Mouse (Mus musculus) limb, embryonic 13.5 days (tissue): Measurements from ENCODE around the gene Rcc1l. TPM values are rescaled to one million over a fixed set of nuclear protein-coding genes. Genes with fewer than 3 reads are reported as not detected.

Source experiments
- ATAC-seq: fragments of 200-750 bp; cut with Nextera tagmentation; 2 replicates; pipeline ENCODE4 v1.8.0; 2017; ENCODE audit warnings: low read depth, moderate number of reproducible peaks, moderate TSS enrichment; ENCODE audit not compliant: low FRiP score
- H3K27ac ChIP-seq: fragments of 300-500 bp; sonication (generic); 2 replicates; pipeline ENCODE4 v1.5.1; 2015; ENCODE audit warnings: inconsistent platforms, mild to moderate bottlenecking, moderate library complexity
- H3K27me3 ChIP-seq: fragments of 300-500 bp; sonication (generic); 2 replicates; pipeline ENCODE4 v1.6.1; 2015; ENCODE audit warnings: mild to moderate bottlenecking, inconsistent platforms
- H3K36me3 ChIP-seq: fragments of 300-500 bp; sonication (generic); 2 replicates; pipeline ENCODE4 v1.6.1; 2015; ENCODE audit warnings: inconsistent platforms, mild to moderate bottlenecking, moderate library complexity
- H3K4me1 ChIP-seq: fragments of 300-500 bp; sonication (generic); 2 replicates; pipeline ENCODE4 v1.6.1; 2015; ENCODE audit warnings: inconsistent platforms
- H3K4me2 ChIP-seq: fragments of 300-500 bp; sonication (generic); replicated peaks from 2 replicates; pipeline ENCODE4 v1.6.1; 2015; ENCODE audit warnings: inconsistent platforms, mild to moderate bottlenecking, moderate library complexity
- H3K4me3 ChIP-seq: fragments of 300-500 bp; sonication (generic); 2 replicates; pipeline ENCODE4 v1.5.1; 2015; ENCODE audit warnings: moderate library complexity, mild to moderate bottlenecking, inconsistent platforms
- H3K9ac ChIP-seq: fragments of 300-500 bp; sonication (generic); 2 replicates; pipeline ENCODE4 v1.6.1; 2015; ENCODE audit warnings: mild to moderate bottlenecking, inconsistent platforms
- H3K9me3 ChIP-seq: fragments of 300-500 bp; sonication (generic); 2 replicates; pipeline ENCODE4 v1.6.1; 2016; ENCODE audit warnings: inconsistent platforms
- WGBS: fragments of 180-500 bp; shearing (Covaris S2); methylation state at CpG from one replicate; pipeline ENCODE4 v1.1.7; 2015; 5-methylcytosine and 5-hydroxymethylcytosine counted together
- polyA plus RNA-seq: library from polyadenylated mRNA; unstranded; fragments of >200 nt; fragmentation: Nextera tagmentation; extraction: Ambion mirVana; gene quantifications from 2 replicates; pipeline ENCODE4 v1.2.1, GENCODE M21; 2015

The Rcc1l gene
- polyA plus RNA-seq, 1 experiment from 2014 or later = 34.2 TPM

GRCm38 (mm10) chr5:134131586-134131985 is 45.0 kb downstream of the Rcc1l start:
- Histone ChIP-seq H3K4me1 (peaks cover 5% of the 10 kb centered on the region; the same call in 1 of the 2 replicates), H3K27ac (no peak overlapping the region), H3K9ac (no peak overlapping the region), H3K9me3 (peaks cover 6% of the 10 kb centered on the region; the same call in 1 of the 2 replicates), H3K27me3 (no peaks in the 10 kb centered on the region), H3K36me3 (peaks cover 59% of the 10 kb centered on the region), H3K4me3 (no peak overlapping the region), H3K4me2 (no peak overlapping the region)
- no peak for ATAC-seq
- 53% methylated on average over 4 of the region's 4 CpGs for WGBS

- ATAC-seq = no peak
- 86% methylated on average over 2 of the region's 2 CpGs for WGBS
- Histone ChIP-seq H3K4me3 (no peak overlapping the region), H3K27ac (no peak overlapping the region), H3K4me1 (0 out of 2 replicates have a peak, but pooled peaks cover 5% of the 10 kb centered on the region), H3K36me3 (peaks cover 33% of the 10 kb centered on the region), H3K27me3 (no peaks in the 10 kb centered on the region), H3K9me3 (peaks cover 7% of the 10 kb centered on the region; the same call in 1 of the 2 replicates), H3K4me2 (no peak overlapping the region), H3K9ac (no peak overlapping the region)
These were observed 50.3 kb downstream of the Rcc1l start for GRCm38 (mm10) chr5:134126232-134126631.

DNA sequence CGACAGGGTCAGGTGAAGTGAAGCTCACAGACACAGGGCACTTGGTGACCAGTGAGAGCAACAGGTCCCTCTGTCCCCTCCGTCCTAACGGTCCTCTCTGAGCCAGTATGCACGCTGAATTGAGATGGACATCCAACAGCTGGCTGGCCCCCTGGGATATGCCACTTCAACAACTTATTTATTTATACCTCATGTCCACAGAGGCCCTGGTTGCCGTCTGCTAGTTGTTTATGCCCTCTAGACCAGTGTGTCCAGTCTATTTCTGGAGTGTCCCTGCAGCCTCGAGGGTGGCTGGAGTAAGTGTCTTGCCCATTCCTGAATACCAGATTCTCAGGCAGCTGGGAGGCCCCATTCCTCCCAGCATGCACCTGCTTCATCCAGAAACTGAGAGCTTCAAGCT is 52.7 kb downstream of the Rcc1l start:
- Histone ChIP-seq H3K4me3 (no peak overlapping the region), H3K4me1 (0 out of 2 replicates have a peak, but pooled peaks cover 11% of the 10 kb centered on the region), H3K36me3 (peaks cover 34% of the 10 kb centered on the region), H3K27ac (no peak overlapping the region), H3K4me2 (no peak overlapping the region), H3K9ac (no peak overlapping the region), H3K9me3 (peaks cover 7% of the 10 kb centered on the region; the same call in 1 of the 2 replicates), H3K27me3 (no peaks in the 10 kb centered on the region)
- WGBS = 73% methylated on average over 6 of the region's 6 CpGs
- ATAC-seq = 0 out of 2 replicates have a peak, but pooled peaks have one; percentile 43

- no peaks in the 10 kb centered on the region for H3K27me3 ChIP-seq
- H3K4me1 ChIP-seq = 0 out of 2 replicates have a peak, but pooled peaks cover 6% of the 10 kb centered on the region
- H3K4me3 ChIP-seq = no peak overlapping the region
- H3K9ac ChIP-seq = no peak overlapping the region
- H3K4me2 ChIP-seq = no peak overlapping the region
- WGBS = 86% methylated on average over 4 of the region's 4 CpGs
- H3K36me3 ChIP-seq = peaks cover 36% of the 10 kb centered on the region
- H3K27ac ChIP-seq = no peak overlapping the region
- H3K9me3 ChIP-seq = peaks cover 3% of the 10 kb centered on the region; the same call in 1 of the 2 replicates
- no peak for ATAC-seq
These were observed 54.7 kb downstream of the Rcc1l start for GRCm38 (mm10) chr5:134121893-134122259.

DNA sequence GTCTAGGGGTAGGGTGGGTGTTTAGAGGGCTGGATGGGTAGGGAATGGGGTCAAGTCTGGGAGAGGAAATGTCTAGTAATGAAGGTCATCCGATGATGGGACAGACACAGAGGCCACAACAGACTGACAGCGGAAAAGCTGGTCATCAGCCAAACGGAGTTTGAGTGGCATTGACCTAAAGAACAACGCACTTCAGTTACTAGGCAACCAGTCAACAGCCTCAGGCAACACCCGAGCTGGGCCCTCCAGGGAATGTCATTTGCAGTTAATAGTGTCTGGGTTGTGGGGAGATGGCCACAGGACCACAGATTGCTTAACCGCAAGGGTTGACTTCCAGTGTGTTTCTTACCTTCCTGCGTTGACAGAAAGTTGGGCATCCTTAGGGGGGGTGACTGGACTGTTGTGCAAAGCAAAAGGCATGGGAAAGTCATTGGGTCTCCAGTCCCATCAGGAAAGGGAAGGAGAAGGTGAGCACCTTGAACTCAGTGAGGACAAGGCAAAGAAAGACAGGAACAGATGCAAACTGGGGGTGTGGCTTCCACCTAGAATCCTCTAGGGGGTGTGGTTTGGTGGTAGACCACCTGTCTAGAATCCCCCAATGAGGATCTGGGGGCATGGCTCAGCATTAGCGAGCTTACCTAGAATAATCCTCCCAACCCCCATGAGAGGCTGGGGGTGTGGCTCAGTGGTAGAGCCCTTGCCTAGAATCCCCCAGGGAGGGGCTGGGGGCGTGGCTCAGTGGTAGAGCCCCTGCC is 55.3 kb downstream of the Rcc1l start:
- Histone ChIP-seq H3K4me2 (no peak overlapping the region), H3K27ac (no peak overlapping the region), H3K9ac (no peak overlapping the region), H3K4me3 (no peak overlapping the region), H3K9me3 (no peaks in the 10 kb centered on the region), H3K4me1 (0 out of 2 replicates have a peak, but pooled peaks cover 6% of the 10 kb centered on the region), H3K36me3 (peaks cover 32% of the 10 kb centered on the region), H3K27me3 (no peaks in the 10 kb centered on the region)
- WGBS = 75% methylated on average over 9 of the region's 9 CpGs
- ATAC-seq = no peak

DNA sequence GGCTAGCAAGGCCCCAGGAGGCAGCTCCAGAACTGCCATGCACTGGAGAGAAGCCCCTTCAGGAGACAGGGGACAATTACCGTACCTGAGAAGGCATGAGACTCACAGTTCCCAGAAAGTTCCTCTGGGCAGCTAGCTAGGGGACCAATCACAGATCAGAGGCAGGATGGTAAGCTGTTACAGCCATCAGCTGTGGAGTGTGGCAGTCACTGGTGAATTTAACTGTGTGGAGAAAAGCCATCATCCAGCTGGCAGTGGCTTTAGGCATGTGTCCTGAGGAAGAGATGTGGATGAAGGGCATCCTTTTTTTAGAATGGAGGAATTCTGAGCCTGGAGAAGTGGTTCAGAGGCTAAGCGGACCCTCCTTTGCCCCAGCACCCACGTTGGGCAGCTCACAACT is 56.4 kb downstream of the Rcc1l start:
- Histone ChIP-seq H3K9ac (no peak overlapping the region), H3K4me1 (0 out of 2 replicates have a peak, but pooled peaks cover 6% of the 10 kb centered on the region), H3K4me3 (no peak overlapping the region), H3K4me2 (no peak overlapping the region), H3K9me3 (no peaks in the 10 kb centered on the region), H3K36me3 (peaks cover 26% of the 10 kb centered on the region), H3K27ac (no peak overlapping the region), H3K27me3 (no peaks in the 10 kb centered on the region)
- 86% methylated on average over 3 of the region's 3 CpGs for WGBS
- no peak for ATAC-seq

DNA sequence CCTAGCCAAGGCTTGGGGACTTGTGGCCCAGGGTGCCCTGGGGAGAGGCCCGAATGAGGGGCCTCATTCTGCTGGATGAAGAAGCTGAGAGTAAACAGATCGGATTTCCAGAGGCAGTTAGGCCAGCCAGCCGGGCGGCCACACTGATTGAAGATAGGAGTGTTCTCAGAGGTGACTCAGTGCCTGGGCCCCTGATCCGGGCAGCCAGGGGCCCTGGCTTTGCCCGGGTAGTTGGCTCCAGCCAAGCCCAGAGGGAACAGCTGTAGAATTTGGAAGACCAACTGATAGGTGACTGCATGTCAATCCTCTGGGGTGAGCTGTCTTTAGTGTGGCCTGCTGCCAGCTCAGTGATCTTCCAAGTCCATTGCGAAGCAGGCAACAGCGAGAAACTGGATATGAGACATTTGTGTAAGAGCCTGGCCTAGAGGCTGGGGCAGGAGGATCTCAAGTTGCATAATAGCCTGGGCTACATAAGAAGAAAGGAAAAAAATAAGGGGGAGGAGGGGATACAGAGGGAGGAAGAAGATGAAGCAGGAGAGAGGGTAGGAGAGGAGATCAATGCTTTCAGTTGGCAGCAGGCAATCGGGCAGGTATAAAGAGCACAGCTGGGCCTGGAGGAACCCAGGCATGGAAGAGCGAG is 57.0 kb downstream of the Rcc1l start:
- Histone ChIP-seq H3K9ac (no peak overlapping the region; the same call in 1 of the 2 replicates), H3K27ac (no peak overlapping the region; the same call in 1 of the 2 replicates), H3K4me3 (no peak overlapping the region), H3K9me3 (no peaks in the 10 kb centered on the region), H3K4me2 (no peak overlapping the region), H3K27me3 (no peaks in the 10 kb centered on the region), H3K4me1 (0 out of 2 replicates have a peak, but pooled peaks cover 6% of the 10 kb centered on the region), H3K36me3 (peaks cover 23% of the 10 kb centered on the region)
- WGBS = 45% methylated on average over 10 of the region's 10 CpGs
- ATAC-seq = no peak

DNA sequence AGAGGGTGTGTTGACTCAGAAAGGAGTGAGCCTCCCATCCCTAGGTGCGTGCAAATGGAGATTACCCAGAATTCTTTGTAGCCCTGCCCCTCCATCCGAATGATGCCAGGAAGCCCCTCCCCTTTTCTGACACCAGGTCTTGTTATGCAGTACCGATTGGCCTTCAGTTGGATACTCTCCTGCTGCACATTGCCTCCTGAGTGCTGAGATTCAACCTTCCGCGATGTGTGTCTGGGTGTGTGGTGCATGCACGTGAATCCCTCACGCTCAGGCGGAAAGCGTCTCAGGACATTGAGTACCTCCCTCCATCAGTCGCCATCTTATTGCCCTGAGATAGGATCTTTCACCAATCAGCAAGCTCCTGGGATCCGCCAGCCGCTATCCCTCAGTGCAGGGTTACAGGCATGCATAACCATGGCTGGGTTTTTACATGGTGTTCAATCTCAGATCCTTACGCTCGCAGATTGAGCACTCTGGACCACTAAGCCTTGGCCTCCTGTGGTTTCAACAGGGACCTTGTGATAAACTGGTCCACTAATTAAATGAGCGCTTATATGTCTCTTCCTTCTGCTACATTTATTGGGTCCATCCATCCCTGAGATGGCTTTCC is 57.7 kb downstream of the Rcc1l start:
- Histone ChIP-seq H3K9me3 (no peaks in the 10 kb centered on the region), H3K4me3 (no peak overlapping the region), H3K9ac (no peak overlapping the region; the same call in 1 of the 2 replicates), H3K4me1 (0 out of 2 replicates have a peak, but pooled peaks cover 6% of the 10 kb centered on the region), H3K27ac (no peak overlapping the region), H3K27me3 (no peaks in the 10 kb centered on the region), H3K36me3 (peaks cover 23% of the 10 kb centered on the region), H3K4me2 (no peak overlapping the region)
- ATAC-seq = no peak
- WGBS = 87% methylated on average over 15 of the region's 15 CpGs

DNA sequence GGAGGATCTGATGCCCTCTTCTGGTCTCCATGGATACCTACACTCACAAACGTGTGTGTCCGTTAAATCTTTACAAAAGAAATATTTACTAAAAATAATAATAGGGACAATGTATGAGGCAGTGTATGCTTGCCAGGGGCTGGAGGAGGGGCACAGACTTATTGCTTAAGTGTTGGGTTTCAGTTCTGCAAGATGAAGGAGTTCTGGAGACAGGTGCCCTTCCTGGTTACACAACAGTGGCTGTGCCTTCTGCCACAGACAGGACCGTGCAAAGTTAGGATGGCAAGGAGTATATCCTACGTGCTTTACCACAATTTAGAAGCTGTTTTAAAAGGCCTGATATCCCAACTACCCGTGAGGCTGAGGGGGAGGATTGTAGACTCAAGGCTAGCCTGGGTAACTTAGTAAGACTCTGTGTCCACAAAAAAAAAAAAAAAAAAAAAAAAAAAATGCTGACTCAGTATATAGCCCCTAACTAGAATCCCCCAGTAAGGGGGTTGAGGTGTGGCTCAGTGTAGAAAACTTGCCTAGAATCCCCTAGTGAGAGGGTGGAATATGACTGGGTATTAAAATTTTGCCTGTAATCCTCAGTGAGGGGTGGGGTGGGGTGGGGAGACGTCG is 60.8 kb downstream of the Rcc1l start:
- Histone ChIP-seq H3K27me3 (no peaks in the 10 kb centered on the region), H3K36me3 (peaks cover 43% of the 10 kb centered on the region), H3K4me2 (no peak overlapping the region), H3K9ac (no peak overlapping the region), H3K9me3 (peaks cover 5% of the 10 kb centered on the region; the same call in 1 of the 2 replicates), H3K27ac (no peak overlapping the region), H3K4me3 (no peak overlapping the region), H3K4me1 (0 out of 2 replicates have a peak, but pooled peaks cover 6% of the 10 kb centered on the region)
- WGBS = 89% methylated on average over 7 of the region's 7 CpGs
- ATAC-seq = no peak

- Histone ChIP-seq H3K4me1 (0 out of 2 replicates have a peak, but pooled peaks cover 6% of the 10 kb centered on the region), H3K4me2 (no peak overlapping the region), H3K9ac (no peak overlapping the region), H3K4me3 (no peak overlapping the region), H3K36me3 (peaks cover 49% of the 10 kb centered on the region), H3K27ac (no peak overlapping the region), H3K9me3 (peaks cover 5% of the 10 kb centered on the region; the same call in 1 of the 2 replicates), H3K27me3 (no peaks in the 10 kb centered on the region)
- WGBS = 70% methylated on average over 5 of the region's 5 CpGs
- ATAC-seq = no peak
These were observed 61.6 kb downstream of the Rcc1l start for GRCm38 (mm10) chr5:134114981-134115380.

DNA sequence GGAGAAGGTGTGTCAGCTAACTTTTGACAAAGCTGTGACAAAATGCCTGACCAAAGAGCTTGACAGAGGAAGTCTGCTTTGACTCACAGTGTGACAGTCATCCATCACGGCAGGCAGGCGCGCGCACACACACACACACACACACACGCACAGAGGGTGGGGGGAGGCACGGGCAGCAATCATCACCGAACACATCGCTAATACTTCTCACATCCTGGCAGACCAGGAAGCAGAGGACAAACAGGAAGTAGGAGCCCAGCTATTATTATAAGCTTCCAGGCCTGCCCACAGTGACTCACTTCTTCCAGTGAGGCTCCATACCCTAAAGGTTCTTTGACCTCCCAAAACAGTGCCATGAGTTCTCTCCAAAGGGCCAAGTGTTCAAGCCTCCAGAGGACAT is 70.7 kb downstream of the Rcc1l start:
- H3K36me3 ChIP-seq = peaks cover 35% of the 10 kb centered on the region
- 83% methylated on average over 8 of the region's 8 CpGs for WGBS
- no peak for ATAC-seq
- no peak overlapping the region for H3K27ac ChIP-seq
- no peak overlapping the region for H3K4me3 ChIP-seq
- H3K9me3 ChIP-seq = no peaks in the 10 kb centered on the region
- no peak overlapping the region for H3K4me2 ChIP-seq
- peaks cover 22% of the 10 kb centered on the region for H3K4me1 ChIP-seq
- no peak overlapping the region for H3K9ac ChIP-seq
- no peaks in the 10 kb centered on the region for H3K27me3 ChIP-seq
